Mouse (Mus musculus): ENCODE results near the gene Slc39a1. TPM values are rescaled to one million over a fixed set of nuclear protein-coding genes. Genes with fewer than 3 reads are reported as not detected.

The Slc39a1 gene
- polyA plus RNA-seq, 1 experiment from 2014 or later = 122 TPM

DNA sequence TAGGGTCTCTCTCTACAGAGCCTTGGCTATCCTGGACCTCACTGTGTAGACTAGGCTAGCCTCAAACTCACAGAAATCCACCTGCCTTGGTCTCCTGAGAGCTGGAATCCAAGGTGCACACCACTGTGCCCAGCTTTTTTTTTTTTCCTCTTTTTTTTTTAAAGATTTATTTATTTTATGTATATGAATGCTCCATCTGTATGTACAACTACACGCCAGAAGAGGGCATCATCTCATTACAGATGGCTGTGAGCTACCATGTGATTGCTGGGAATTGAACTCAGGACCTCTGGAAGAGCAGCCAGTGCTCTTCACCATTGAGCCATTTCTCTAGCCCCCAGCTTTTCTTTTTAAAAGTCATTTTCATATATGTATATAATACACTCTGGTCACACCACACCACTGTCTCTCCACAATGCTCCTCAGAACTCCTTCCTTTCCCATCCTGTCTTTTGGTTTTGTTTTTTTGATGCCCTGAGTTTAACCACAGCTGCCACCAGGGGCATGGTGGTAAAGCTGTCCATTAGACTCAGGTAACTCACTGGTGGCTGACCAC is 32.1 kb upstream of the Slc39a1 start:
- H3K4me2 ChIP-seq = no peak overlapping the region
- H3K9ac ChIP-seq = no peak overlapping the region
- no peaks in the 10 kb centered on the region for H3K27me3 ChIP-seq
- H3K27ac ChIP-seq = no peak overlapping the region
- ATAC-seq (ENCODE audit: insufficient number of reproducible peaks, low FRiP score, low TSS enrichment, low read depth) = no peak
- H3K9me3 ChIP-seq = no peaks in the 10 kb centered on the region
- WGBS = 37% methylated on average over 1 of the region's 1 CpGs
- no peak overlapping the region for H3K4me3 ChIP-seq
- peaks cover 15% of the 10 kb centered on the region for H3K36me3 ChIP-seq
- peaks cover 23% of the 10 kb centered on the region for H3K4me1 ChIP-seq

DNA sequence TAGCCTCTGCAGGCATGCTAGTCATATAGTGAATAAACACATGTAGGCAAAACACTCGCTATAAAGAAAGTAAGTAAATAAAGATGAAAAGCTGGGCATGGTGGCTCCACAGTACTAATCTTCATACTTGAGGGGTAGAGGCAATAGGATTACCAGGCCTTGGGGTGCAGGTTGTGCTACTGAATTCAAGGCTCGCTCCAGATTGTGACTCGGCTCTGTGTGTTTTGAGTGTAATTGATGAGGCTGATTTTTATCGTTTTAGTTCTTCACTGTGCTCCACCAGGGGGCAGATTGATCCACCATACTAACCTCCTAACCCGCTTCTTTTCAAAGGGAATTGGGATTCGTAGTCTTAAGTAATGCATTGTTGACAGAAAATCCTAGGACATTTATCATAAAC is 27.9 kb upstream of the Slc39a1 start:
- H3K27ac ChIP-seq = peak overlapping the region; percentile 88
- 10% methylated on average over 6 of the region's 6 CpGs for WGBS
- H3K9ac ChIP-seq = 0 out of 2 replicates have a peak overlapping the region, but pooled peaks have one; percentile 20
- H3K9me3 ChIP-seq = no peaks in the 10 kb centered on the region
- H3K4me2 ChIP-seq = peak overlapping the region; percentile 71
- H3K4me3 ChIP-seq = peak overlapping the region; percentile 52
- H3K27me3 ChIP-seq = no peaks in the 10 kb centered on the region
- peaks cover 13% of the 10 kb centered on the region for H3K4me1 ChIP-seq
- peaks cover 19% of the 10 kb centered on the region for H3K36me3 ChIP-seq
- ATAC-seq (ENCODE audit: insufficient number of reproducible peaks, low FRiP score, low TSS enrichment, low read depth) = no peak

DNA sequence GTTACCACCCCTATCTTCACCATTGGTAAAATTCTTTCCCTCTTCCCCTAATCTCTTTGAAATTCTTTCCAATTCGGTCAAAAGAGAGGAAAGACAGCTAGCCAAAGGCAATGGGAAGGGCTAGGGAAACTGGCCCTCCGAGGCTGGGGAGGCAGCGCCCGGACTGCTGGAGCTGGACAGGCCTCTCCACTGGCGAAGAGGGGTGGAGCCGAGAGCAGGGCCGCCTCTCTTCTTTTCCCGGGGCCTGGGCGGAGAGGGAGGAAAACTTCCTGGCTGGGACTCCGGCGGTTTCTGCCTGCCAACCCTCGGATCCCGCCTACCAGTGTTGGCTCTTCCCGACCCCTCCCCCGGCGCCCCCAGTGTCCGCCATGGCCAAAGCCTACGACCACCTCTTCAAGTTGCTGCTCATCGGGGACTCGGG is 27.4 kb upstream of the Slc39a1 start:
- no peaks in the 10 kb centered on the region for H3K9me3 ChIP-seq
- 0% methylated on average over 20 of the region's 20 CpGs for WGBS
- H3K27me3 ChIP-seq = no peaks in the 10 kb centered on the region
- peak overlapping the region; percentile 52 for H3K4me3 ChIP-seq
- peaks cover 13% of the 10 kb centered on the region for H3K4me1 ChIP-seq
- H3K4me2 ChIP-seq = peak overlapping the region; percentile 71
- H3K9ac ChIP-seq = peak overlapping the region; percentile 48
- H3K36me3 ChIP-seq = peaks cover 23% of the 10 kb centered on the region
- peak; percentile 85 for ATAC-seq (ENCODE audit: insufficient number of reproducible peaks, low FRiP score, low TSS enrichment, low read depth)
- peak overlapping the region; percentile 88 for H3K27ac ChIP-seq

DNA sequence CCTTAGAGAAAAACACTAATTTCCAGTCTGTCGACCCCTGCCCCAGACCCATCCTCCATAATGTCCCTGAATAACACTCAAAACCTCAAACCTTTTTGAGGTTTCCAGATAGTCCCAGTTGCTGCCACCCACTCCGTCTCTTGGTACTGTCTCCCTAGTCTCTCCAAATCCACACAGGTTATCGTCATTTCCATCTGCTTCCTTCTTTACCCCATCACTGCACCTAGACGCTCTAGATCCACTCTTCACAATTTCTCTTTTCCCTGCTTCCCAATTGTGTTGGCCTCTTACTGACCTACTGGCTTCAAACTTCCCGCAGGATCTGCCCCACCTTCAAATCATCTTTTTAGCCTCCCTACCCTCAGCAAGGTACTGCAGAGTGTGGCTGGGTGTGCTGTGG is 26.8 kb upstream of the Slc39a1 start:
- 21% methylated on average over 5 of the region's 5 CpGs for WGBS
- no peaks in the 10 kb centered on the region for H3K27me3 ChIP-seq
- peak overlapping the region; percentile 71 for H3K4me2 ChIP-seq
- peak overlapping the region; percentile 52 for H3K4me3 ChIP-seq
- peaks cover 13% of the 10 kb centered on the region for H3K4me1 ChIP-seq
- ATAC-seq (ENCODE audit: insufficient number of reproducible peaks, low FRiP score, low TSS enrichment, low read depth) = 0 out of 2 replicates have a peak, but pooled peaks have one; percentile 0
- peaks cover 28% of the 10 kb centered on the region for H3K36me3 ChIP-seq
- no peaks in the 10 kb centered on the region for H3K9me3 ChIP-seq
- H3K9ac ChIP-seq = peak overlapping the region; percentile 48; the same call in 1 of the 2 replicates
- H3K27ac ChIP-seq = peak overlapping the region; percentile 88

DNA sequence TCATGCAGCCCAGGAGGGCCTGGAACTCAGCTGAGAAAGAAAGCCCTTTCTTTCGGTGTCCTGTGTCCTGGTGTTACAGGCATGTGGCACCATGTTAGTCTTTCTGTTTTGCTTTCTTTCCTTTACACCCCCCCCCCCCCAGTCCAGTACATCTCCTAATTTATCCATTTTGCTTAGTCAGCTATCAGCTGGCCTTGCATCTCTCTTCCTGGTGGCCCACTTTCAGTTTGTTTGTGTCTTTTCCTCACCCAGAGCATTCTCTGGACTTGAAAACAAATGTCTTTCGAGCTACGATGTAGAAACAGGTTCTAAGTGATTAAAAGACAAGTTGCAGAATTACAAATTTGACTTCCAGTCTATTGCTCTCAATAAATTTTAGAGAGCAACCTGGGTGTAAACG is 25.5 kb upstream of the Slc39a1 start:
- 0 out of 2 replicates have a peak overlapping the region, but pooled peaks have one; percentile 71 for H3K4me2 ChIP-seq
- H3K9ac ChIP-seq = no peak overlapping the region
- H3K36me3 ChIP-seq = peaks cover 31% of the 10 kb centered on the region
- H3K27me3 ChIP-seq = no peaks in the 10 kb centered on the region
- H3K4me1 ChIP-seq = peaks cover 13% of the 10 kb centered on the region
- H3K4me3 ChIP-seq = no peak overlapping the region
- ATAC-seq (ENCODE audit: insufficient number of reproducible peaks, low FRiP score, low TSS enrichment, low read depth) = no peak
- H3K9me3 ChIP-seq = no peaks in the 10 kb centered on the region
- no peak overlapping the region for H3K27ac ChIP-seq
- WGBS = 89% methylated on average over 4 of the region's 4 CpGs

DNA sequence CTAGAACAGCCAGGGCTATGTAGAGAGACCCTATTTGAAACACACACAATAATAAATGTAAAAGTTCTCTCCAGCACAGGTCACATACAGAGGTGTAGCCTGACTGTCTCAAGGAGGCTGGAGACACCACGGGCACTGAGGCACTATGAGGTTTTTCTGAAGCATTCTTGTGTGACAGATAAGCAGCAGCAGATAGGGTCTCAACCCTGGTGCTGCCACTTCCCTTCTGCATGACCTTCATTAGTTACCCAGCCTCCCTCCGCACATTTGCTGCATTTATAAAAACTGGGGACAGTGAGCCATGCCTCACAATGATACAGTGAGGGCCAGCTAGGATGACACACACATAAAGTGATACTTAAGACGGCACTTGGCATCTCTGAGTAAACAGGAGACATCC is 25.0 kb upstream of the Slc39a1 start:
- H3K9ac ChIP-seq = no peak overlapping the region
- H3K4me3 ChIP-seq = no peak overlapping the region
- H3K9me3 ChIP-seq = no peaks in the 10 kb centered on the region
- no peak overlapping the region for H3K4me2 ChIP-seq
- peaks cover 31% of the 10 kb centered on the region for H3K36me3 ChIP-seq
- no peaks in the 10 kb centered on the region for H3K27me3 ChIP-seq
- no peak overlapping the region for H3K27ac ChIP-seq
- no peak for ATAC-seq (ENCODE audit: insufficient number of reproducible peaks, low FRiP score, low TSS enrichment, low read depth)
- whole genome bisulfite sequencing = 82% methylated on average over 3 of the region's 3 CpGs
- peaks cover 13% of the 10 kb centered on the region for H3K4me1 ChIP-seq

DNA sequence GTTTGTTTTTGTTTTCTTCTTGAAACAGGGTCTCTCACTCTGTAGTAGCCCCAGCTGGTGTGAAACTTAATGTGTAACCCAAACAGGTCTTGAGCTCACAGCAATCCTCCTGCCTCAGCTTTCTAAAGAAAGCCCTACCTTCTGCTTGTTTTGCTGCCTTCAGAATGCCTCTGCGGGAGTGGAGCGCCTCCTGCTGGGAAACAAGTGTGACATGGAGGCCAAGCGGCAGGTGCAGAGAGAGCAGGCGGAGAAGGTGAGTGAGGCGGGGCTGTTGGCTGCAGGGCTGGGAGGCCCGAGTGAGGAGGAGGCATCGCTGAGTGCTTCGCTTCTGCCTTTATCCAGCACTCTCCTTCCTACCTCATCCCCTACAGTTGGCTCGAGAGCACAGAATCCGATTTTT is 23.6 kb upstream of the Slc39a1 start:
- WGBS = 78% methylated on average over 10 of the region's 10 CpGs

DNA sequence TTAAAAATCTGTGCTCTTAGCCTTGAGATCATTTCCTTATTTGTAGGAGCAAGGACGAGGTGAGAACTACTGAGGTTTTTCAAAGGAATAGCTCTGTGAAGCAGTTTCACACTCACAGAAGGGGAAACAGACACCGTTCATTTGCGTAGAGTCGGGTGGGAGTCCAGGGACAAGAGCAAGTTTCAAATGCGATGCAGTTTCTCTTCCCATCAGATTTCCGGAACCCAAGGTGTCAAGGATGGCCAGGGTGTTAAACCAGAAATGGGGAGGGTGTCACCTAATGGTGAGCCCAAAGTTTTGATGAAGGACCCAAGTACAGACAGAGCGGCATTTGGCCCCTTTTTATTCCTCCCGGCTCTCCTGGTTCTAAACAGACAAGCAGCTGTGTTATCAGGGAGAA is 16.9 kb upstream of the Slc39a1 start:
- ATAC-seq (ENCODE audit: insufficient number of reproducible peaks, low FRiP score, low TSS enrichment, low read depth) = no peak
- H3K4me3 ChIP-seq = peak overlapping the region; percentile 72
- H3K9me3 ChIP-seq = no peaks in the 10 kb centered on the region
- H3K27me3 ChIP-seq = no peaks in the 10 kb centered on the region
- peak overlapping the region; percentile 72 for H3K4me2 ChIP-seq
- peaks cover 25% of the 10 kb centered on the region for H3K36me3 ChIP-seq
- peak overlapping the region; percentile 93 for H3K27ac ChIP-seq
- H3K4me1 ChIP-seq = peaks cover 4% of the 10 kb centered on the region
- 0 out of 2 replicates have a peak overlapping the region, but pooled peaks have one; percentile 76 for H3K9ac ChIP-seq
- WGBS = 9% methylated on average over 8 of the region's 8 CpGs

More for the DNA sequence above, 23.6 kb upstream of the Slc39a1 start:
- Histone ChIP-seq H3K9me3 (no peaks in the 10 kb centered on the region), H3K27ac (no peak overlapping the region), H3K36me3 (peaks cover 31% of the 10 kb centered on the region), H3K27me3 (no peaks in the 10 kb centered on the region), H3K4me3 (no peak overlapping the region), H3K4me1 (peaks cover 13% of the 10 kb centered on the region), H3K9ac (no peak overlapping the region), H3K4me2 (no peak overlapping the region)
- no peak for ATAC-seq (ENCODE audit: insufficient number of reproducible peaks, low FRiP score, low TSS enrichment, low read depth)

DNA sequence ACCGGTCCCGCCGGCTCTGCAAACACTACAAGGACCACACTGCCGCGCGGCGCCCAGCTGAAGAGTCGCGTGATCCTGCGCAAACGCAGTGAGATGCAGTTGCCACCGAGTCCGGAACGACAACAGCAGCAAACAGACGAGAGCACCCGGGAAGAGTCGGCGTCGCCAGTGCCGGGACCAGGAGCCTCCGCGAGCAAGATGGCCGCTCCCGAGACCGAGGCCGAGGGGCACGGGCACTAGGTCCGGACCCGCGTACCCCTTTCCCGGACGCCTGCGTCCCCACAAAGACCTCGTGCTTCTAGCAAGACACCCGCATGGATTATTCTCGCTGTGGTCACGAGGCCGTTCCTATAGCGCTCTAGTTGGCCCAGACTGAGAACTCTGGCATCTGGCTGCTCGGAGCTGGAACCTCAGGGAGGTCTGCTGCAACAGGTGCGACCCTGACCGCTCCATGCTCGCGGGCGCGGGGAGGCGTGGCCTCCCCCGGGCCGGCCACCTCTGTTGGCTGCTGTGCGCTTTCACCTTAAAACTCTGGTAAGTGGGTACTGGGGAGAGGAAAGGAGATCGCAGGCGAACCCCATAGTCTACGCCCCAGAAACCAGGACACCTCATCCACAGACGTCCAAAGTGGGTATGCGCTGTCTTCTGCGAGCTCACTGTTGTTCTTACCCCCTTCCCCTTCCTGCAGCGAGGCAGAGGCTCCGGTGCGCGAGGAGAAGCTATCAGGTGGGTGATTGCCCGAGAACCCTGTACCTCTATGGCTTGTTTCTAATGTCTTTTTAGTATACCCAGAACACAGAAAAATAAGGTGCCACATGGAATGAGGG is 16.3 kb upstream of the Slc39a1 start, which contains the start of gene Jtb:
Gene Jtb, plus strand, starts transcription at position 91 of the 827 bp plus-strand sequence.
- Histone ChIP-seq H3K36me3 (peaks cover 26% of the 10 kb centered on the region), H3K9ac (peak within 1 kb of the TSS; percentile 76), H3K4me1 (peaks cover 4% of the 10 kb centered on the region), H3K9me3 (no peaks in the 10 kb centered on the region), H3K27ac (peak within 1 kb of the TSS; percentile 93), H3K27me3 (no peaks in the 10 kb centered on the region), H3K4me3 (peak within 1 kb of the TSS; percentile 72), H3K4me2 (peak within 1 kb of the TSS; percentile 72)
- peak; percentile 95 for ATAC-seq (ENCODE audit: insufficient number of reproducible peaks, low FRiP score, low TSS enrichment, low read depth)
- WGBS = under 1% methylated on average over 61 of the region's 61 CpGs

DNA sequence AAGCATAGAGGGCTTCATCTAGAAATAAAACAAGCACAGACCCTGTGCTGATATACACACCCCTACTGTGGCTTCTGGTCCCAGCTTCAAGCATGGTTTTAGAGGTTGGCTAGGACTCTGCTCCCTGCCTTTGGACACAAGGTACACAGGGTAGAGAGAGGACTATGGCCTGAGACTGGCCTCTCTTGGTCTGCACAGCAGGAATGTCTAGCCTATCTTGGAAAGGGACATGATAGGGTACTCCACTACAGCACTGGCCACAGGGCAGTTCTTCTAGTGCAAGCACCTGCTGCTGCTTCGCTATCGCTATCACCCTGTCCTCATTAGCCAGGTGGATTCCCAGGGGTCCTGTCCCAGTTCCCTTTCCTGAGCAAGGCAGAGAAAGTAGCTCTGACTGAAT is 6.7 kb upstream of the Slc39a1 start:
- ATAC-seq (ENCODE audit: insufficient number of reproducible peaks, low FRiP score, low TSS enrichment, low read depth) = no peak
- peaks cover 17% of the 10 kb centered on the region for H3K4me1 ChIP-seq
- WGBS = 86% methylated on average over 2 of the region's 2 CpGs
- no peaks in the 10 kb centered on the region for H3K9me3 ChIP-seq
- H3K27ac ChIP-seq = no peak overlapping the region
- H3K9ac ChIP-seq = no peak overlapping the region
- no peaks in the 10 kb centered on the region for H3K27me3 ChIP-seq
- H3K4me3 ChIP-seq = no peak overlapping the region
- peaks cover 3% of the 10 kb centered on the region for H3K36me3 ChIP-seq
- no peak overlapping the region for H3K4me2 ChIP-seq

DNA sequence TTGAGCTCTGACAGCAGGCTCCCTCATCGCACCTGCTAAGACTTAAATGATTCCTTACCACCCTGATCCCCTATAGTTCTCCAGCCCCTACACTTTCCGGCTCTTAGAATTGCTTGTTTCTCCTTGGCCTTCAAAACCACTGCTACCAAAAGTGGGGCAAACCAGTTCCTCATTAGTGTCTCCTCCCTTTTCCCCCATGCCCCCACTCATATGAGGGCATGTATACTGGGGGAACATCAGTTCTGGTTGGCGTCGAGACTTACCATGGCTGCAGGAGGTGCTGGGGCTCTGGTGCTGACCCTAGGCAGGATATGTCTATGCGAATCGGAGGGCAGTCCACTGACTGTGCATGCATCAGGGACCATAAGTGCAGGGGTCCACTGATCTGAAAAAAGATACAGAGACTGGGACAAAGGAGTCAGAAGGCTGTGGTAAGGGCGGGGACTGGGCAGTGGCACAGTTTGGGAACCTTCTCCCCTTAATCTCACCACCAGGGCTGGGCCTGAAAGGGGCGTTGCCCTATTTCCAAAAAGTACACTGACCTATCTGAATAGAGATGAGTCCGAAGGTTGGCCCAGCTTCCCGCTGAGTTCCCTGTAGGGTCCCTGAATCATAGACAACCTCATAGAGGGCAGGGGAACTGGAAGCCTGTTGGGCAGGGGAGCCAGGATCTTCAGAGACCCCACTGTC is 6.2 kb upstream of the Slc39a1 start:
- H3K4me2 ChIP-seq = no peak overlapping the region; the same call in 1 of the 2 replicates
- 82% methylated on average over 10 of the region's 10 CpGs for WGBS
- no peaks in the 10 kb centered on the region for H3K9me3 ChIP-seq
- no peaks in the 10 kb centered on the region for H3K36me3 ChIP-seq
- ATAC-seq (ENCODE audit: insufficient number of reproducible peaks, low FRiP score, low TSS enrichment, low read depth) = no peak
- H3K4me3 ChIP-seq = no peak overlapping the region
- H3K27ac ChIP-seq = no peak overlapping the region
- H3K27me3 ChIP-seq = no peaks in the 10 kb centered on the region
- peaks cover 17% of the 10 kb centered on the region for H3K4me1 ChIP-seq
- H3K9ac ChIP-seq = no peak overlapping the region
